Mouse (Mus musculus): Measurements from ENCODE around the gene Esp36.
"Not testable (repeated sequence)": the region's sequence is repeated elsewhere in the genome, so short reads cannot be mapped to it uniquely, and the experiment has no call there.

Gene Esp36

DNA sequence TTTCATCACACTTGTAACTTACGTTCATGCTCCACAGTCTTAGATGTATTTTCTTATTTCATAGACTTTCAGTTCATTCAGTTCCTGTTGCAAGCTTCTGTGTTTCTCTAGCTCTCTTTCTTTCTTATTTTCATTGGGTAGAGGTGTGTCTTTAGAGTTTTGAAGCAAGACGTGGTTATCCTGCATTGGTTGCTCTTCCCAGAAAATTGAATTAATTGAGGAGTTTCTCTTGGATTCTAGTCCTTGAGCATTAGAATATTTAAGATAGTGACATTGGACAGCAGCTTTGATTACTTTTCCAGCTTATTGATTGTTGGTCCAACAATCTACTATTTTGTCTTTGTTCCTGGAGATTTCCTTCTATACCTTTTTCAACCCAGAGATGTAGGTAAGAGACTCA lies at the start of gene Esp36:
TSS of gene Esp36 (minus strand) at position 101 of the 400 bp plus-strand sequence.
- DNase-seq (ENCODE audit: low spot score): no peak

DNA sequence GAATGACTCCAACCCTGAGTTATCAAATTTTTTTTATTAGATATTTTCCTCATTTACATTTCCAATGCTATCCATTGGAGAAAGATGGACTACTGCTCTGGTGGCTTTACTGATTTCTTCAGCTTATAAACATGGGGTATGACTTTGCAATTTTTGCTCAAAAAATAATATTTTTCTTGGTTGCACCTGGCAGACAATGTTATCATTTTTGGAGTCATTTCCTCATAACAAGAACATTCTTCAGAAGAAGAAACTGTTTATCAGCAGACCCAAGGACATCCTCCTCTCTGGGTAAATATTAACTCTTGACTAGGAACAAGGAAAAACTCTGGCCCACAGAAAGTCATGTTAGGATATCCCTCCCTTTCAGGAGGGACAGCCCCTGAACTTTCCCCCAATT lies 36.2 kb upstream of the Esp36 start:
- DNase-seq (ENCODE audit: low spot score): not testable (repeated sequence)

DNA sequence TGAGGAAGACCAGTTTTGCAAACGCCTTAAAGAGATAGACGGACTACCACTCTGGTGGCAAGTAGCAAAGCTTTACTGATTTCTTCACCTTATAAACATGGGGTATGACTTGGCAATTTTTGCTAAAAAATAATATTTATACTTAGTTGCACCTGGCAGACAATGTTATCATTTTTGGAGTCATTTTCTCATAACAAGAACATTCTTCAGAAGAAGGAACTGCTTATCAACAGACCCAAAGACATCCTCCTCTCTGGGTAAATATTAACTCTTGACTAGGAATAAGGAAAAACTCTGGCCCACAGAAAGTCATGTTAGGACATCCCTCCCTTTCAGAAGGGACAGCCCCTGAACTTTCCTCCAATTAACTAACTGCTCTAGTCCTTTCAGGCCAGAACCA lies 30.7 kb upstream of the Esp36 start:
- no peak for DNase-seq (ENCODE audit: low spot score)

DNA sequence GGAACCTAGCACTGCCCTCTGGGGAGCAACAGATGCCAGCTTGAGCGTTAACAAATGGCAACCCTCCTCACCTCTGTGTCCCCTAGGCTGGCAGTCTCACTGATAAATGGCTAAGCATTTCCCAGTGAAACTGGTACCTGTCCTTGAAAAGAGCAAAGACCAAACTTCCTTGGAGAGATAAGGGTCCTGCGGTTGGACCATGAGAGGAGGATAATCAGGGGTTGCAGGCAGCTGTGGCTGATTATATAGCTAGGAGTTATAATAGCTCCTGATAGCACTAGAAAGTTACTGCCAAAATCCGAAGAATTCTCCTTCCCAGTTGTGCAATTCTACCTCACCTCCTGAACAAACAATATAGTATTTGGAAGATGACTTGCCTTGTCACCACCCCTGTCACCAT lies 13.8 kb downstream of the Esp36 start:
- no peak for DNase-seq (ENCODE audit: low spot score)

DNA sequence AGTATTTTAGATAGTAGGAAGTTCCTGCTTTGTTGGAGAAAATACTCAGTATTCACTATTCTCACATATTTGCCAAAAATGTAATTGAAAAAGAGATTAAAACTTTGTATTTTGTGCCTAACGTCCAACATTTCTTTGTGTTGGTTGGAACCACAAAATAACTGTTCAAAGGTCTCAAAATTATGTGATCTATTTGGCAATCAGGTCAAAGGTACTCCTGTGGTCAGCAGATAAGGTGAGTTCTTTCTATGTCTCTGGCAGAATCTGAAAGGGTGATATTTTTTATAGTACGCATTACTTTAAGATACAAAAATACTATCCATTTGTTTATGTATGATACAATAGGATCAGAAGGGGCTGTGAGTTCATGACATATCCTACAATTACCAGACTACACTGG lies 28.2 kb downstream of the Esp36 start:
- no peak for DNase-seq (ENCODE audit: low spot score)

Data from MN1 (cell line).